Mouse (Mus musculus): ENCODE results near the gene Lrrc4c. TPM values are rescaled to one million over a fixed set of nuclear protein-coding genes. Genes with fewer than 3 reads are reported as not detected.

The Lrrc4c gene
- total and polyA plus RNA-seq, 3 experiments = not detected

GRCm38 (mm10) chr2:97478175-97478924 lies 1160.4 kb downstream of the Lrrc4c start:
- Histone ChIP-seq H3K27me3 (replicated peaks) (no peaks in the 10 kb centered on the region), H3K27ac (ENCODE audit: insufficient read depth, low read depth) (no peak overlapping the region), H3K4me1 (ENCODE audit: control insufficient read depth in 1 of 2, insufficient read depth in 2 of 2) (no peaks in the 10 kb centered on the region), H3K36me3 (replicated peaks in 1 of 2; ENCODE audit: control insufficient read depth in 1 of 2, insufficient read depth in 1 of 2, low read length in 1 of 2) (no peaks in the 10 kb centered on the region), H3K9ac (ENCODE audit: insufficient read depth, low read depth) (no peak overlapping the region), H3K4me3 (replicated peaks in 1 of 3; ENCODE audit: low read depth in 2 of 3, low read length in 2 of 3, poor library complexity in 1 of 3) (no peak overlapping the region), H3K4me2 (ENCODE audit: insufficient read depth, low read depth, poor library complexity, severe bottlenecking) (no peak overlapping the region), H3K79me2 (replicated peaks; ENCODE audit: control insufficient read depth, extremely low read depth, insufficient read depth, poor library complexity, severe bottlenecking) (no peaks in the 10 kb centered on the region), H3K9me3 (replicated peaks; ENCODE audit: low read length) (peaks cover 23% of the 10 kb centered on the region)
- dilution Hi-C loops (cut with MboI; ENCODE audit: extremely low pct_ligation_motif_present, extremely low pct_unique_long_range_greater_than_20kb, low sequenced_read_pairs) (no loop called here), in situ Hi-C loops (cut with MboI; ENCODE audit: low pct_ligation_motif_present, low pct_unique_long_range_greater_than_20kb, low sequenced_read_pairs) (no loop called here)
- DNase-seq (ENCODE audit: extremely low read depth) = no peak
- TF ChIP-seq SMC3 (IDR thresholded peaks at IDR 0.05; ENCODE audit: low read depth, low read length) (no peak), ZKSCAN1 (IDR thresholded peaks at IDR 0.05; ENCODE audit: borderline replicate concordance, low read depth, low read length) (no peak), JUND (conservative IDR thresholded peaks at IDR 0.05; ENCODE audit: low read depth, low read length) (no peak), CHD1 (IDR thresholded peaks at IDR 0.05; ENCODE audit: low read depth, low read length) (no peak), E2F4 (IDR thresholded peaks at IDR 0.05; ENCODE audit: insufficient replicate concordance, low read depth, low read length) (no peak), ZC3H11A (IDR thresholded peaks at IDR 0.05; ENCODE audit: low read depth, low read length) (no peak), MXI1 (IDR thresholded peaks at IDR 0.05; ENCODE audit: low read depth, low read length) (no peak), IRF4 (IDR thresholded peaks at IDR 0.05; ENCODE audit: low read depth, low read length) (no peak), MAX (IDR thresholded peaks at IDR 0.05; ENCODE audit: low read length) (no peak), NRF1 (IDR thresholded peaks at IDR 0.05; ENCODE audit: low read depth, low read length) (no peak), TCF12 (IDR thresholded peaks at IDR 0.05; ENCODE audit: low read depth, low read length) (no peak), KAT2A (IDR thresholded peaks at IDR 0.05; ENCODE audit: insufficient replicate concordance, low read length) (no peak), MYC (IDR thresholded peaks at IDR 0.05; ENCODE audit: low read depth, low read length) (no peak), POLR2AphosphoS2 (IDR thresholded peaks at IDR 0.05; ENCODE audit: low read depth, low read length) (no peak), TBP (conservative IDR thresholded peaks at IDR 0.05; ENCODE audit: low read depth, low read length) (no peak), PAX5 (IDR thresholded peaks at IDR 0.05; ENCODE audit: low read length) (no peak), CHD2 (IDR thresholded peaks at IDR 0.05; ENCODE audit: low read length) (no peak), MAZ (IDR thresholded peaks at IDR 0.05; ENCODE audit: low read depth, low read length) (no peak), POLR2A (IDR thresholded peaks at IDR 0.05; ENCODE audit: low read depth, low read length) (no peak)

- in situ Hi-C loops (cut with MboI; ENCODE audit: low pct_ligation_motif_present, low pct_unique_long_range_greater_than_20kb, low sequenced_read_pairs) (no loop called here), dilution Hi-C loops (cut with MboI; ENCODE audit: extremely low pct_ligation_motif_present, extremely low pct_unique_long_range_greater_than_20kb, low sequenced_read_pairs) (no loop called here)
- no peak for DNase-seq (ENCODE audit: extremely low read depth)
- Histone ChIP-seq H3K27ac (ENCODE audit: insufficient read depth, low read depth) (no peak overlapping the region), H3K36me3 (replicated peaks in 1 of 2; ENCODE audit: control insufficient read depth in 1 of 2, insufficient read depth in 1 of 2, low read length in 1 of 2) (no peaks in the 10 kb centered on the region), H3K79me2 (replicated peaks; ENCODE audit: control insufficient read depth, extremely low read depth, insufficient read depth, poor library complexity, severe bottlenecking) (no peaks in the 10 kb centered on the region), H3K4me3 (replicated peaks in 1 of 3; ENCODE audit: low read depth in 2 of 3, low read length in 2 of 3, poor library complexity in 1 of 3) (no peak overlapping the region), H3K4me2 (ENCODE audit: insufficient read depth, low read depth, poor library complexity, severe bottlenecking) (no peak overlapping the region), H3K4me1 (ENCODE audit: control insufficient read depth in 1 of 2, insufficient read depth in 2 of 2) (no peaks in the 10 kb centered on the region), H3K27me3 (replicated peaks) (no peaks in the 10 kb centered on the region), H3K9me3 (replicated peaks; ENCODE audit: low read length) (peaks cover 23% of the 10 kb centered on the region), H3K9ac (ENCODE audit: insufficient read depth, low read depth) (no peak overlapping the region)
- no peak for TF ChIP-seq POLR2AphosphoS2 (IDR thresholded peaks at IDR 0.05; ENCODE audit: low read depth, low read length)
- no peak for TF ChIP-seq CHD2 (IDR thresholded peaks at IDR 0.05; ENCODE audit: low read length)
- TF ChIP-seq MYC (IDR thresholded peaks at IDR 0.05; ENCODE audit: low read depth, low read length) = no peak
- TF ChIP-seq TBP (conservative IDR thresholded peaks at IDR 0.05; ENCODE audit: low read depth, low read length) = no peak
- TF ChIP-seq JUND (conservative IDR thresholded peaks at IDR 0.05; ENCODE audit: low read depth, low read length) = no peak
- TF ChIP-seq EP300 (IDR thresholded peaks at IDR 0.05; ENCODE audit: low read length) = no peak
- TF ChIP-seq ZNF384 (IDR thresholded peaks at IDR 0.05; ENCODE audit: low read depth, low read length) = no peak
- no peak for TF ChIP-seq USF2 (conservative IDR thresholded peaks at IDR 0.05; ENCODE audit: low read depth, low read length)
- no peak for TF ChIP-seq ZC3H11A (IDR thresholded peaks at IDR 0.05; ENCODE audit: low read depth, low read length)
- TF ChIP-seq BHLHE40 (IDR thresholded peaks at IDR 0.05; ENCODE audit: low read depth, low read length) = no peak
- TF ChIP-seq RAD21 (IDR thresholded peaks at IDR 0.05; ENCODE audit: low read depth, low read length) = no peak
- TF ChIP-seq ZKSCAN1 (IDR thresholded peaks at IDR 0.05; ENCODE audit: borderline replicate concordance, low read depth, low read length) = no peak
Measured at GRCm38 (mm10) chr2:97478925-97479298, 1160.9 kb downstream of the Lrrc4c start.

All from CH12.LX (cell line).